ENCODE assay signal across 12 mouse cellular contexts in the genomic region with DNA sequence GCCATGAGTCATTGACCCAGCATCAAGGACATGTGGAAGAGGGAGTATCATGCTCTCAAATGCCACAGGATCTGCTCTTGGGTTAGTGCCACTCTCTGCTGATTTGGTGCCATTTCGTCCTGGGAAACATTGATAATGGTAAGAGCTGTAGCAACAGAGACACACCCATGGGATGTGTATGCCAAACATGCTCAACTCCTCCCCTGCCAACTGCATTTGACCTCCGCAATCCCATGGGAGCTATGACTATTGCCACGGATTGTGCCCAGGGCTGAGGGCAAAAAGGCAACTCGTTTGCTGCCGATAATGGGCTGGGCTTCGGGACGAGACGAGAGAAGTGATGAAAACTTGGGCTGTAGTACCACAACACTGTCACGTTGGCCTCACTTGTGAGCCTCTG. TPM values are rescaled to one million over a fixed set of nuclear protein-coding genes. Genes with fewer than 3 reads are reported as not detected.
"Had no signal": no experiment of that assay in that cellular context is flagged by ENCODE, and none has a peak within 500 bp of the region (broad histone marks: within the 10 kb centered on the region; RNA-seq: fewer than 3 reads in every experiment).

No protein-coding gene starts in this region.

- H3K9ac ChIP-seq: limb, embryonic 15.5 days; liver, embryonic 12.5 days; lung, embryonic 14.5 days; midbrain, embryonic 12.5 days had no signal

- ATAC-seq: liver, embryonic 12.5 days had no signal

- H3K4me3 ChIP-seq: limb, embryonic 15.5 days; liver, embryonic 12.5 days; midbrain, embryonic 12.5 days had no signal

- H3K4me1 ChIP-seq: liver, embryonic 12.5 days; megakaryocyte, embryonic 14.5 days had no signal

- H3K36me3 ChIP-seq: limb, embryonic 15.5 days; liver, embryonic 12.5 days; midbrain, embryonic 12.5 days had no signal

- H3K9me3 ChIP-seq: limb, embryonic 15.5 days; liver, embryonic 12.5 days; megakaryocyte, embryonic 14.5 days; midbrain, embryonic 12.5 days had no signal

- H3K27ac ChIP-seq: limb, embryonic 15.5 days; liver, embryonic 12.5 days; macrophage; midbrain, embryonic 12.5 days had no signal

- DNase-seq: kidney, postnatal 36 days; layer of hippocampus, adult 9-11 months; layer of hippocampus, postnatal 36 days; lung, embryonic 14.5 days; lung, postnatal 10 days; right cerebral cortex, postnatal 25 days; thymus, postnatal 36 days had no signal

- H3K4me2 ChIP-seq: limb, embryonic 15.5 days; liver, embryonic 12.5 days; lung, embryonic 14.5 days; midbrain, embryonic 12.5 days had no signal

- H3K27me3 ChIP-seq: limb, embryonic 15.5 days; liver, embryonic 12.5 days; megakaryocyte, embryonic 14.5 days; midbrain, embryonic 12.5 days had no signal

RNA-seq across cellular contexts. Expression of gene Sez6l, which starts 19.7 kb away (rescaled TPM):
- polyA plus RNA-seq: macrophage had no signal
